Mouse (Mus musculus) lung, adult 2 months (tissue): ENCODE data around the gene Tfpt.

Experiments used
- CTCF ChIP-seq: fragments of 200-500 bp; IDR thresholded peaks from 2 replicates; pipeline ENCODE4 v1.5.1; 2011; ENCODE audit warnings: mild to moderate bottlenecking, low read length, control low read depth; ENCODE audit not compliant: insufficient read depth
- POLR2A ChIP-seq: fragments of 200-500 bp; IDR thresholded peaks from 2 replicates; pipeline ENCODE4 v1.6.1; 2011; ENCODE audit warnings: low read depth, mild to moderate bottlenecking, control low read depth, low read length, borderline replicate concordance; ENCODE audit errors: extremely low read depth

GRCm38 (mm10) chr7:3643412-3643811 is 13.7 kb upstream of the Tfpt start:
- TF ChIP-seq POLR2A, result no peak
- TF ChIP-seq CTCF, result no peak
